Mouse (Mus musculus): ENCODE measurements at regions not wholly inside any gene's neighbourhood (a gene's known extent, or its start where the extent isn't known, plus 50 kb on each side); places are given as distances from the start of the nearest gene placed in this dataset.

GRCm38 (mm10) chr2:133850485-133850884, 298.5 kb downstream of the Bmp2 start:
- TF ChIP-seq CTCF (IDR thresholded peaks at IDR 0.05; ENCODE audit: borderline replicate concordance, extremely low read depth, insufficient read depth, insufficient read length) (no peak), POLR2A (IDR thresholded peaks at IDR 0.05; ENCODE audit: borderline replicate concordance, extremely low read depth, insufficient read depth, insufficient read length, poor library complexity, severe bottlenecking) (no peak)

Data from brain, embryonic 14.5 days (tissue).